ENCODE assay signal across 7 mouse cellular contexts in genomic region chr11:106659598-106660295, GRCm38 (mm10). TPM values are rescaled to one million over a fixed set of nuclear protein-coding genes. Genes with fewer than 3 reads are reported as not detected.
A peak's percentile ranks its signal among the peaks of the same experiment; 100 is the strongest.
DNase-seq lines count a peak whose midpoint lies in the region; ATAC-seq and TF ChIP-seq lines count a peak whose summit lies in the region.

No protein-coding gene starts in this region.

- H3K27ac ChIP-seq in intestine, postnatal 0 days (ENCODE audit: low read depth, low read length) = peak overlapping the region; percentile 60
- peak overlapping the region; percentile 92 for H3K27ac ChIP-seq in lung, embryonic 14.5 days (ENCODE audit: low read depth)

- in situ Hi-C loops in Patski (cut with MboI; ENCODE audit: low pct_unique_long_range_greater_than_20kb) = loop anchor here (25.0 kb wide), 1 partner anchor 303 kb away; no protein-coding TSS in a partner anchor

- no peak for TF ChIP-seq CTCF in Patski (IDR thresholded peaks at IDR 0.05)
- TF ChIP-seq CTCF in intestine, postnatal 0 days (IDR thresholded peaks at IDR 0.05; ENCODE audit: low read depth) = no peak
- TF ChIP-seq CTCF in lung, embryonic 14.5 days (IDR thresholded peaks at IDR 0.05; ENCODE audit: low read depth) = no peak

- H3K4me1 ChIP-seq in intestine, postnatal 0 days (replicated peaks; ENCODE audit: control insufficient read depth, insufficient read depth, low read length) = peaks cover 3% of the 10 kb centered on the region; the same call in 1 of the 2 replicates
- peaks cover 28% of the 10 kb centered on the region for H3K4me1 ChIP-seq in lung, embryonic 14.5 days (ENCODE audit: insufficient read depth)

- H3K4me2 ChIP-seq in intestine, postnatal 0 days (replicated peaks; ENCODE audit: low read depth) = no peak overlapping the region
- no peak overlapping the region for H3K4me2 ChIP-seq in lung, embryonic 14.5 days

- CTCF ChIA-PET in Patski (lab: Charles Lee) = interaction anchor here (3.4 kb wide), 1 partner anchor 82 kb away, joined by 20 read pairs; no protein-coding TSS in a partner anchor

- no peaks in the 10 kb centered on the region for H3K27me3 ChIP-seq in Patski
- no peaks in the 10 kb centered on the region for H3K27me3 ChIP-seq in intestine, postnatal 0 days (replicated peaks; ENCODE audit: control insufficient read depth, insufficient read depth, low read length)
- H3K27me3 ChIP-seq in lung, embryonic 14.5 days (ENCODE audit: insufficient read depth, low read length) = no peaks in the 10 kb centered on the region

- no peaks in the 10 kb centered on the region for H3K9me3 ChIP-seq in intestine, postnatal 0 days (ENCODE audit: control insufficient read depth)
- H3K9me3 ChIP-seq in lung, embryonic 14.5 days (ENCODE audit: low read depth, low read length) = no peaks in the 10 kb centered on the region

- ATAC-seq in Patski = peak; percentile 57
- no peak for ATAC-seq in intestine, postnatal 0 days
- no peak for ATAC-seq in lung, embryonic 14.5 days (ENCODE audit: insufficient read depth)

- POLR2A ChIA-PET in Patski (lab: Charles Lee) = interaction anchor here (0.6 kb wide), 3 partner anchors 9 to 87 kb away, joined by 3 to 4 read pairs (median 3); no protein-coding TSS in a partner anchor

- H3K4me3 ChIP-seq in intestine, postnatal 0 days (ENCODE audit: low read depth, low read length) = no peak overlapping the region
- no peak overlapping the region for H3K4me3 ChIP-seq in lung, embryonic 14.5 days (ENCODE audit: low read depth, low read length)

- no peak overlapping the region for H3K9ac ChIP-seq in intestine, postnatal 0 days (ENCODE audit: low read depth, low read length)
- peak overlapping the region; percentile 11; the same call in 1 of the 2 replicates for H3K9ac ChIP-seq in lung, embryonic 14.5 days

- DNase-seq in CD4-positive helper T cell, adult 2 months (ENCODE audit: low read depth, low spot score) = peak; percentile 9
- DNase-seq in Patski (ENCODE audit: low read depth, low spot score) = peak; percentile 73
- peak; percentile 84 for DNase-seq in gonadal fat pad, adult 2 months (ENCODE audit: low read depth)
- DNase-seq in lung, embryonic 14.5 days = peak; percentile 85
- peak; percentile 56 to 70 for DNase-seq in urinary bladder, postnatal 36 days (ENCODE audit: low spot score in 2 of 2)
- DNase-seq in layer of hippocampus, adult 9-11 months = no peak

- 55% methylated on average over 15 of the region's 15 CpGs for WGBS in intestine, postnatal 0 days
- 37% methylated on average over 15 of the region's 15 CpGs for WGBS in lung, embryonic 14.5 days

- no peaks in the 10 kb centered on the region for H3K36me3 ChIP-seq in intestine, postnatal 0 days (ENCODE audit: control insufficient read depth, insufficient read depth)
- no peaks in the 10 kb centered on the region for H3K36me3 ChIP-seq in lung, embryonic 14.5 days (ENCODE audit: insufficient read depth)

RNA-seq across cellular contexts. Expression of gene Tex2, which starts 46.5 kb away (rescaled TPM):
- 16.0 TPM for polyA plus RNA-seq in Patski (2021)
- 26.3 and 26.6 TPM in 2 replicates for polyA plus RNA-seq in gonadal fat pad, adult 2 months (2012; rRNA removed)
- polyA plus RNA-seq in intestine, postnatal 0 days (2015; fragmentation: Nextera tagmentation; extraction: Ambion mirVana) = 17.1 and 19.3 TPM in 2 replicates
- 10.9 and 11.3 TPM in 2 replicates for polyA plus RNA-seq in lung, embryonic 14.5 days (2014; fragmentation: Nextera tagmentation; extraction: Ambion mirVana)
